Mouse (Mus musculus) brain, embryonic 18.5 days (tissue): ENCODE results near the gene 2900026A02Rik.
"Not testable (repeated sequence)": the region's sequence is repeated elsewhere in the genome, so short reads cannot be mapped to it uniquely, and the experiment has no call there.

Experiments used
- DNase-seq: peaks from one replicate; pipeline ENCODE4 v3.0.0-alpha.2; 2012; ENCODE audit warnings: low read depth, low spot score

Gene 2900026A02Rik

GRCm38 (mm10) chr5:113122326-113123054, 98.5 kb downstream of the 2900026A02Rik start:
- no peak for DNase-seq

- no peak for DNase-seq
Measured at GRCm38 (mm10) chr5:113121591-113121875, 99.5 kb downstream of the 2900026A02Rik start.

DNA sequence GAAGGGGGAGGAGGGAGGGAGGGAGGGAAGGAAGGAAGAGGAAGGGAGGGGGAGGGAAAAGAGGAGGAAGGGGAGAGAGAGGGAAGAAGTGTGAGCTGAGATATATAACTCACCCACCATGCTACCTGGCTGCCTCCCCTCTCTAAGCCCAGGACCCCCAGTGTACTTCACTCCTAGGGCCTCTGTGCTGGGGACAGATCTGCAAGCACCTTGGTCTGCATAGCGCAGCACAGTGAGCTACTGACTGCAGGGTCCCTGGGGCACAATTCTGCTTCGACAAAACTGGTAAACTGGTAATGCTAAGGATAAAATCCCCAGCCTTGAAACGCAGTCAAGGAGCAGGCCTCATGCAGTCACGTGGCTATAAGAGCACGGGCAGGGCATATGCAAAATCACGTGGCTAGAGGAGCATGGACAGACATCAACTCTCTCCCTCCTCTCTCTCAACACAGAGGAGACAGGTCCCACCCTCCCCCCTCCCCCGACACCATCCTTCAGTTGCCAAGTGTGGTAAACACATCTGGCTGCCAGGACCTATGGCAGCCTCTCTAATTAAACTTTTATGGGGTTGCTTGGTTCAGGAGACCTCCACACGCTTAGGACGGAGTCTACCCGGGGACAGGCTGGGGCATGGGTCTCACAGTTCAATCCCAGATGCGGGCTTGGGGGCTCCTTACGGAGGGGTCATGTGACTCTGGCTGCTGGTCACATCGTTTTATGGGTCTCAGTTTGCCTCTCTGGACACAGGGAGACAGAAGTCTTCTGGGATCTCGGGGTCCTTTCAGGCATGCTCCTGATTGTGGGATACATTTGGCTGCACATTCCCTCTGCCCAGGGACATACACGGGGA, 100.1 kb downstream of the 2900026A02Rik start:
- no peak for DNase-seq

GRCm38 (mm10) chr5:113119861-113120465, 101.1 kb downstream of the 2900026A02Rik start:
- no peak for DNase-seq

DNA sequence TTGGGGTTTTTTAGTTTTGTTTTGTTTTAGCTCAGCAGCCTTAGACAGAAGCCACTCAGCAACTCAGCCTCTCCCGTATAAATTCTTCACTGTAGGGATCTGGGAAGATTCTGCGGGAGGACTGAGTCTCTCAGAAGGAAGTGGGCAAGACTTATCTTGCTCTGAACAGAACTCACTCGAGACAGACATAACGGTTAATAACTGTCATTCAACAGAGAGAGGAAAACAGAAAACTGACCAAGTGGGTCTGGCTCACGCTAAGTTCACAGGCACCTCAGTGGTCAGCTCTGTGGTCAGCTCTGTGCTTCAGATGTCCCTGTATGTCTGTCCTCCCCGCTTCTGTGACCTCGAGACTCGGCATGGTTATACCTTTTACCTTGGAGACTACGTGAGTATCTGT, 101.7 kb downstream of the 2900026A02Rik start:
- no peak for DNase-seq

DNA sequence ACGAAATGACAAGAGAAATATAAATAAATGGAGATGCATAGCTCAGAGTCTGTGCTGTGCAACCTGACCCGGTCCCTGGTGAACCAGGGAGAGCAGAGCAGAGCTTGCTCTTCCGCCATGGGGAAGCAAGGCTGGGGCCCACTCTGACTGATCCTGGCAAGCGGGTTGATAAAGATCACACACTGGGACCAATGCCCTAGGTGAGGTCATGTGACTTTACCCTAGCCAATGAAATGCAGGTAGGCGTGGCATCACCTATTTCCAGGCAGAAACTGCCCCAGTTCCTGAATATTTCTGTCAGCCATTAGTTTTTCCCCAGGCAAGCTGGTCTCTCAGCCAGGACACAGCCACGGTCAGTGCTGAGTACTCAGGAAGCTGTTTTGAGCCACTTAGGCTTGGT, 102.3 kb downstream of the 2900026A02Rik start:
- no peak for DNase-seq

- DNase-seq: no peak
Measured at GRCm38 (mm10) chr5:113117361-113117760, 103.7 kb downstream of the 2900026A02Rik start.

DNA sequence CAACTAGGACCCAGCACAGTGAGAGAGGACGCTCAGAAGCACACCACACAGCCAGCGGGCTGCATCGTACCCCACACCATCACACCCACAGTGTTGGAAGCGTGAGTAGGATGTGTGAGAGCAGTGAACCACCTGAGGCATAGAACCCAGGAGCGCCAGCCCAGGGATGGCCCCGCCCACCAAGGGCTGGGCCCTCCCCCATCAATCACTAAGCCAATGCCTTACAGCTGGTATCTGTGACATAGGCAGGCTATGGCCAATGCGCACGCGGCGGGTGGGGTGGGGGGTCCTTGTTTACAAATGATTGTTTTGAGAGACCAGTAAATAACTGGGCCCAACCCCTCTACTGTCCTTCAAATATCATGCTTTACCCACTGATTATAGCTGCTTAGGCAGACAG, 105.1 kb downstream of the 2900026A02Rik start:
- no peak for DNase-seq

GRCm38 (mm10) chr5:113114264-113115225, 106.5 kb downstream of the 2900026A02Rik start:
- no peak for DNase-seq

GRCm38 (mm10) chr5:113113120-113113519, 107.9 kb downstream of the 2900026A02Rik start:
- no peak for DNase-seq

GRCm38 (mm10) chr5:113111336-113111735, 109.7 kb downstream of the 2900026A02Rik start:
- no peak for DNase-seq

- no peak for DNase-seq
Measured at GRCm38 (mm10) chr5:113110929-113111328, 110.1 kb downstream of the 2900026A02Rik start.

DNA sequence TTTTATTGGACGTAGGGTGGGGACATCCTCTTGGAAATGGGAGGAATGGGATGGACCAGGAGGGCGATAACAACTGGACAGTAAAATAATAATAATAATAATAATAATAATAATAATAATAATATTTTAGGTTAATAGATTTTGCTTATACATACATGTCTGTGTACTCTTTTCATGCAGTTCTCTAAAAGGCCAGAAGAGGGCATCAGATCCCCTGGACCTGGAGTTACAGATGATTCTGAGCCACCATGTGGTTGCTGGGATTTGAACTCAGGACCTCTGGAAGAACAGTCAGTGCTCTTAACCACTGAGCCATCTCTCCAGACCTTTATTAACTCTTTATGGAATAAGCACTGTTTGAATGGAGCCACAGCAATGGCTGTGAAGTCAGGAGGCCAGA, 111.4 kb downstream of the 2900026A02Rik start:
- not testable (repeated sequence) for DNase-seq

DNA sequence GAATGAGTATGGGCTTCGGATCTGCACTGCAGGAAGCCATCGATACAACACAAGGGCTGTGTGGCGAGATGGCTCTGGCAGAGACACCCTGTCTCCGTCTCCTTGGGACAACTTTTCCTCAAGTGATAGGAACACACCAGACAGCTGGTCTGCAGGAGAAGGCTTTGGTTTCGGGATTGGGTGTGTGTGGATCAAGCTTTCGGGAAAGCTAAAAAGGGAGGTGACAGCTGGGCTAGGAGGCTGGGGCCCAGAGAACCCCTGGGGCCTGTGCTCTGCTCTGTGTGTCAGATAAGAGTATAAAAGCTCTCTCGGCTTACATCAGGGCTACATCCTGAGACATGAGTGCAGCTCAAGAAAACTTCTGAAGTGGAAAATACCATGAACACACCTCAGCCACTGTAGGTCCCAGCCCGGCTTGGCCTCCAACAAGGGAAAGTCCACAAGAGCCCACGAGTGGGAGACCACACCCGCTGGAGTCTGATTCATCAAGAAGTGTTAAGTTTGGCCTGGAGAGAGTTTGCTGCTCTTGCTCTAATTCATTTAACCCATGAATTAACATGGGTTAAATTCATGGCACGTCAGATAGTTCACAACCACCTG, 112.8 kb downstream of the 2900026A02Rik start:
- no peak for DNase-seq

DNA sequence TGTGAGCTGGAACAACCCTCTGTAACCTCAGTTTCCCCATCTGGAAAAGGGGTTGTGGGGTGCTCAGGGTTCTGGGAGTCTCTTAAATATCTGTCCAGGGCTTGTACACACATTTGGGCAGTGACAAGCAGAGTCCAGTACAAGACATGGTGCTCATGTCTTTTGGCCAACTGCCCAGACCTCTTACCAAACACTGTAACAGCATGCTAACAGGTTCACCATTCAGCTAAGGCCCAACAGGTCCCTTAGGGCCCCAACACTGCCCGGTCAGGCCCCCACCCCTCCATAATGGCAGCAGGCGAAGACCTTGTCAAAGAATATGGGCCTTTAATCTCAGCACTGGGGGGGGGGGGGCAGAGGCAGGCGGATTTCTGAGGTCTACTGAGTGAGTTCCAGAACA, 113.3 kb downstream of the 2900026A02Rik start:
- DNase-seq: no peak

DNA sequence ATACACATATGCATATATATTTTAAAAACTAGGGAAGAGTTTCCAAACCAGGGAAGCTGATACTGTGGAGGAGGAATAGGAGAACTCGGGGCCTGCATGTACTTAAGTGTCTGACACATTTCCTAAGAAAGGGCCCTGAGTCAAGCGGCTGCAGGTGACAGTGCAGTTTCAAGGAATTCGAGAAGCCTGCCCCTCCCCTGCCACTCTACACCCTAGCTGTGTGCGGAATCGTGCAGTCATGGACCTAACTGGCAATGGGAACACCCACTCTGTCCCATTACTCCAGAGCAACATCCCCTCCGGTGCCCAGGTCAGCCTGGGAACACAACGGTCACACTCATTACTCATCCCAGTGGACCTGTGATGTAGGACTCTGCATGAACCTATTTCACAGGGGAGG, 114.4 kb downstream of the 2900026A02Rik start:
- no peak for DNase-seq

- DNase-seq: no peak
Measured at GRCm38 (mm10) chr5:113105481-113105880, 115.6 kb downstream of the 2900026A02Rik start.

- DNase-seq: no peak
Measured at GRCm38 (mm10) chr5:113105035-113105434, 116.0 kb downstream of the 2900026A02Rik start.

DNA sequence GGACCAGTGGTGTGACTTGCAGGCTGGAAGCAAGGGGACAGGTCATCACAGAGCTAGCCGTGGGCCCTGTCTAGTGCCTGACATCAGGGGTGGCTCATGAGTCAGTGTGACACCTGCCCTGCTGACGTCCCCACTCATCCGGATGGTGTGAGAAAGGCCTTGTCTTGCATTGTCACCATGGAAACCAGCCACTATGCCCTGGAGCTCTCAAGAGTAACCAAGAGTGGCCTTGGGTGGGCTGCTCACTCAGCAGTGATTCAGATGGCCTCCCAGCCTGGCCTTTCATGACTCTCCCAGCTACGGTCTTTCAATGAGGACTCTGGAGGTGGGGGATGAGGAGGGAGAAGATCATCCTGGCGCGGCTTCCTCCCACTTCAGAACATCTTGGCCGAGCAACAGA, 118.6 kb downstream of the 2900026A02Rik start:
- no peak for DNase-seq

DNA sequence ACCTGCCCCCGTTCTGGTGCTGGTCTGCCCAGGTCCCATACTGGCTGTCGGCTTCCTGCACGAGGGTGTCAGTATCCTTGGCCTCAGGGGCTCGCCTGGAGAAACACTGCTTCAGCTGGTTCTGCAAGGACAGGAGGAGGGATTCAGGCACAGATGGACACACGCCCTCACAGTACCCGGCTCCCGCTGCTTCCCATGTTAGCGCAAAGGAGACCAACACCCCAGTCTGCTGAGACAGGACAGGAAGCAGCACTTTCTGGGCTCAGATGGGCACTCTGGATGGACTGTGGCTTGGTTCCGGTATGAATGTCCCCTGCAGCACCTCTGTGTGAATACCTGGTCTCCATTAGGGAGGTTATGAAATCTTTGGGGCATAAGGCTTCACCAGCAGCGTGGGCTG, 119.6 kb downstream of the 2900026A02Rik start:
- no peak for DNase-seq

- DNase-seq: no peak
Measured at GRCm38 (mm10) chr5:113100422-113100821, 120.6 kb downstream of the 2900026A02Rik start.
